Mouse (Mus musculus) CH12.LX (cell line): ENCODE data around the gene Kif17. TPM values are rescaled to one million over a fixed set of nuclear protein-coding genes. Genes with fewer than 3 reads are reported as not detected.

Source experiments
- DNase-seq: peaks from one replicate; pipeline ENCODE4 v3.0.0-alpha.2; 2013; ENCODE audit errors: extremely low read depth
- H3K27ac ChIP-seq: 2 replicates; pipeline ENCODE4 v1.5.1; 2012; ENCODE audit warnings: low read depth, mild to moderate bottlenecking, control low read depth, moderate library complexity; ENCODE audit not compliant: insufficient read depth
- H3K27me3 ChIP-seq: replicated peaks from 2 replicates; pipeline ENCODE3; 2012; ENCODE audit warnings: inconsistent platforms
- H3K36me3 ChIP-seq, 2 experiments: replicated peaks in 1 of 2; 2 replicates each; pipeline versions ENCODE3 to v1.6.1; 2012; ENCODE audit warnings: inconsistent platforms in 1 of 2, low read length in 1 of 2, mild to moderate bottlenecking in 1 of 2, mixed read lengths in 1 of 2, moderate library complexity in 1 of 2; ENCODE audit not compliant: control insufficient read depth in 1 of 2, insufficient read depth in 1 of 2
- H3K4me1 ChIP-seq, 2 experiments: 2 replicates each; pipeline ENCODE4 v1.6.1; 2012; ENCODE audit warnings: inconsistent platforms in 1 of 2, moderate library complexity in 1 of 2; ENCODE audit not compliant: insufficient read depth in 2 of 2, control insufficient read depth in 1 of 2
- H3K4me2 ChIP-seq: 2 replicates; pipeline ENCODE4 v1.6.1; 2012; ENCODE audit warnings: low read depth, mild to moderate bottlenecking, control low read depth; ENCODE audit not compliant: poor library complexity, insufficient read depth, severe bottlenecking
- H3K4me3 ChIP-seq, 3 experiments: fragments of 150-350 bp in 1 of 3; sonication (generic) in 1 of 3; replicated peaks in 1 of 3; 2 replicates each; pipeline versions ENCODE3 to v1.5.1; 2011 to 2012; ENCODE audit warnings: low read depth in 2 of 3, low read length in 2 of 3, mild to moderate bottlenecking in 2 of 3, moderate library complexity in 2 of 3, control low read depth in 1 of 3, improper control_type of control experiment in 1 of 3, inconsistent platforms in 1 of 3, mixed read lengths in 1 of 3; ENCODE audit not compliant: poor library complexity in 1 of 3
- H3K79me2 ChIP-seq: replicated peaks from 2 replicates; pipeline ENCODE4 v1.6.1; 2012; ENCODE audit warnings: mild to moderate bottlenecking, moderate library complexity; ENCODE audit not compliant: control insufficient read depth, poor library complexity, insufficient read depth, severe bottlenecking; ENCODE audit errors: extremely low read depth
- H3K9ac ChIP-seq: 2 replicates; pipeline ENCODE4 v1.6.1; 2012; ENCODE audit warnings: low read depth, mild to moderate bottlenecking, control low read depth, moderate library complexity; ENCODE audit not compliant: insufficient read depth
- H3K9me3 ChIP-seq: replicated peaks from 2 replicates; pipeline ENCODE3; 2012; ENCODE audit warnings: low read length, inconsistent platforms, mixed read lengths
- CTCF ChIP-seq, 2 experiments: IDR thresholded peaks in 1 of 2; conservative IDR thresholded peaks in 1 of 2; 2 replicates each; pipeline ENCODE4 v1.5.1; 2011 to 2012; ENCODE audit warnings: low read depth in 2 of 2, low read length in 2 of 2, improper control_type of control experiment in 1 of 2, inconsistent platforms in 1 of 2, mild to moderate bottlenecking in 1 of 2, moderate library complexity in 1 of 2
- ETS1 ChIP-seq: conservative IDR thresholded peaks from 2 replicates; pipeline ENCODE4 v1.6.1; 2012; ENCODE audit warnings: low read depth, mild to moderate bottlenecking, inconsistent platforms, low read length, improper control_type of control experiment, moderate library complexity
- HCFC1 ChIP-seq: IDR thresholded peaks from 2 replicates; pipeline ENCODE4 v1.6.1; 2012; ENCODE audit warnings: low read depth, mild to moderate bottlenecking, inconsistent platforms, low read length, improper control_type of control experiment
- KAT2A ChIP-seq: IDR thresholded peaks from 2 replicates; pipeline ENCODE4 v1.6.1; 2012; ENCODE audit warnings: low read length, improper control_type of control experiment, inconsistent platforms; ENCODE audit not compliant: insufficient replicate concordance
- MAFK ChIP-seq: IDR thresholded peaks from 2 replicates; pipeline ENCODE4 v1.6.1; 2011; ENCODE audit warnings: low read length, improper control_type of control experiment; ENCODE audit not compliant: insufficient replicate concordance
- MAX ChIP-seq: IDR thresholded peaks from 2 replicates; pipeline ENCODE4 v1.6.1; 2011; ENCODE audit warnings: low read length, improper control_type of control experiment
- NELFE ChIP-seq: IDR thresholded peaks from 2 replicates; pipeline ENCODE4 v1.6.1; 2011; ENCODE audit warnings: low read depth, low read length, improper control_type of control experiment
- PAX5 ChIP-seq: IDR thresholded peaks from 2 replicates; pipeline ENCODE4 v1.6.1; 2012; ENCODE audit warnings: low read length, inconsistent platforms, mixed read lengths
- POLR2AphosphoS2 ChIP-seq: IDR thresholded peaks from 2 replicates; pipeline ENCODE4 v1.6.1; 2011; ENCODE audit warnings: low read depth, low read length, improper control_type of control experiment
- RAD21 ChIP-seq: IDR thresholded peaks from 2 replicates; pipeline ENCODE4 v1.6.1; 2011; ENCODE audit warnings: low read depth, mild to moderate bottlenecking, low read length, improper control_type of control experiment, moderate library complexity
- SIN3A ChIP-seq: IDR thresholded peaks from 2 replicates; pipeline ENCODE4 v1.6.1; 2012; ENCODE audit warnings: low read length, improper control_type of control experiment, inconsistent platforms
- TBP ChIP-seq: conservative IDR thresholded peaks from 2 replicates; pipeline ENCODE4 v1.6.1; 2011; ENCODE audit warnings: low read depth, low read length, improper control_type of control experiment
- TCF12 ChIP-seq: IDR thresholded peaks from 2 replicates; pipeline ENCODE4 v1.6.1; 2014; ENCODE audit warnings: low read depth, mild to moderate bottlenecking, inconsistent platforms, low read length, improper control_type of control experiment
- USF1 ChIP-seq: IDR thresholded peaks from 2 replicates; pipeline ENCODE4 v1.6.1; 2014; ENCODE audit warnings: low read depth, mild to moderate bottlenecking, inconsistent platforms, low read length, improper control_type of control experiment
- USF2 ChIP-seq: conservative IDR thresholded peaks from 2 replicates; pipeline ENCODE4 v1.6.1; 2011; ENCODE audit warnings: low read depth, low read length, improper control_type of control experiment
- ZC3H11A ChIP-seq: IDR thresholded peaks from 2 replicates; pipeline ENCODE4 v1.6.1; 2012; ENCODE audit warnings: low read depth, mild to moderate bottlenecking, inconsistent platforms, low read length, improper control_type of control experiment
- ZKSCAN1 ChIP-seq: IDR thresholded peaks from 2 replicates; pipeline ENCODE4 v1.6.1; 2012; ENCODE audit warnings: low read depth, inconsistent platforms, low read length, improper control_type of control experiment, borderline replicate concordance
- ZNF384 ChIP-seq: IDR thresholded peaks from 2 replicates; pipeline ENCODE4 v1.6.1; 2012; ENCODE audit warnings: low read depth, low read length, improper control_type of control experiment, inconsistent platforms
- dilution Hi-C: fragments of 300-500 bp; cut with MboI; formaldehyde crosslinking; loops from 2 replicates; pipeline ENCODE4 v1.14.3; 2020; ENCODE audit warnings: low sequenced_read_pairs; ENCODE audit not compliant: extremely low pct_unique_long_range_greater_than_20kb, extremely low pct_ligation_motif_present
- in situ Hi-C: fragments of 300-500 bp; cut with MboI; formaldehyde crosslinking; loops from 3 replicates; pipeline ENCODE4 v1.14.3; 2019; ENCODE audit warnings: low sequenced_read_pairs, low pct_ligation_motif_present, low pct_unique_long_range_greater_than_20kb, mixed read lengths
- polyA plus RNA-seq: library from polyadenylated mRNA; unstranded; fragments of >175 nt; gene quantifications from 2 replicates; pipeline ENCODE4 v1.2.1, GENCODE M21; 2012; ENCODE audit warnings: low read depth; ENCODE audit not compliant: insufficient read length
- total RNA-seq, 2 experiments: library from RNA; depleted of rRNA; stranded (reverse); fragments of 300-350 nt in 1 of 2; fragments of >200 nt in 1 of 2; gene quantifications; 2 replicates each; pipeline ENCODE4 v1.2.3; 2012 to 2014

Gene Kif17
- total and polyA plus RNA-seq, 3 experiments = 0.17 to 1.5 (median 0.55) TPM

GRCm38 (mm10) chr4:138217951-138218685 lies 32.1 kb upstream of the Kif17 start:
- in situ Hi-C loops = no loop called here
- Histone ChIP-seq H3K4me3 (peak overlapping the region; percentile 97 to 99 (median 98)), H3K79me2 (peaks cover 50% of the 10 kb centered on the region), H3K9me3 (no peaks in the 10 kb centered on the region)
- no peak for DNase-seq
- TF ChIP-seq TBP (no peak), SIN3A (0 out of 2 replicates have a peak, but pooled peaks have one; percentile 13), MAFK (peak; percentile 97), USF2 (no peak), MAX (0 out of 2 replicates have a peak, but pooled peaks have one; percentile 3), ZC3H11A (no peak)
- TF ChIP-seq, all 38 proteins: peak for 3
- peak overlapping the region; percentile 75 for H3K9ac ChIP-seq
- H3K4me1 ChIP-seq = peaks cover 7 to 46% of the 10 kb centered on the region in 2 experiments
- H3K4me2 ChIP-seq = peak overlapping the region; percentile 85
- dilution Hi-C loops = no loop called here
- no peaks in the 10 kb centered on the region for H3K27me3 ChIP-seq
- H3K36me3 ChIP-seq = peaks cover 13 to 31% of the 10 kb centered on the region in 2 experiments
- no peak overlapping the region for H3K27ac ChIP-seq

GRCm38 (mm10) chr4:138219331-138219730 lies 30.9 kb upstream of the Kif17 start:
- Histone ChIP-seq H3K9ac (peak overlapping the region; percentile 75; the same call in 1 of the 2 replicates), H3K4me2 (peak overlapping the region; percentile 85)

More at GRCm38 (mm10) chr4:138219331-138219730, 30.9 kb upstream of the Kif17 start:
- peaks cover 7 to 46% of the 10 kb centered on the region in 2 experiments for H3K4me1 ChIP-seq
- H3K36me3 ChIP-seq = peaks cover 24 to 43% of the 10 kb centered on the region in 2 experiments
- H3K4me3 ChIP-seq = peak overlapping the region in 2 of 3 experiments; percentile 14 to 28
- in situ Hi-C loops = no loop called here
- no peak for DNase-seq
- peaks cover 51% of the 10 kb centered on the region for H3K79me2 ChIP-seq
- dilution Hi-C loops = no loop called here
- H3K27ac ChIP-seq = no peak overlapping the region
- no peaks in the 10 kb centered on the region for H3K9me3 ChIP-seq
- H3K27me3 ChIP-seq = no peaks in the 10 kb centered on the region
- TF ChIP-seq KAT2A (no peak), TBP (no peak), PAX5 (no peak), USF1 (no peak), HCFC1 (no peak), ZC3H11A (no peak), ZKSCAN1 (no peak), POLR2AphosphoS2 (no peak), CTCF (conservative IDR thresholded peaks at IDR 0.05 in 1 of 2, IDR thresholded peaks at IDR 0.05 in 1 of 2; ENCODE audit: low read depth in 2 of 2, low read length in 2 of 2) (no peak), NELFE (no peak), MAFK (no peak; the same call in 1 of the 2 replicates), TCF12 (no peak), ETS1 (no peak), ZNF384 (no peak), RAD21 (no peak)
